Mouse (Mus musculus) CH12.LX (cell line): ENCODE results near the gene Kif22. TPM values are rescaled to one million over a fixed set of nuclear protein-coding genes. Genes with fewer than 3 reads are reported as not detected.

Experiments
- DNase-seq: peaks from one replicate; pipeline ENCODE4 v3.0.0-alpha.2; 2013; ENCODE audit errors: extremely low read depth
- H3K27ac ChIP-seq: 2 replicates; pipeline ENCODE4 v1.5.1; 2012; ENCODE audit warnings: low read depth, mild to moderate bottlenecking, control low read depth, moderate library complexity; ENCODE audit not compliant: insufficient read depth
- H3K27me3 ChIP-seq: replicated peaks from 2 replicates; pipeline ENCODE3; 2012; ENCODE audit warnings: inconsistent platforms
- H3K36me3 ChIP-seq, 2 experiments: replicated peaks in 1 of 2; 2 replicates each; pipeline versions ENCODE3 to v1.6.1; 2012; ENCODE audit warnings: inconsistent platforms in 1 of 2, low read length in 1 of 2, mild to moderate bottlenecking in 1 of 2, mixed read lengths in 1 of 2, moderate library complexity in 1 of 2; ENCODE audit not compliant: control insufficient read depth in 1 of 2, insufficient read depth in 1 of 2
- H3K4me1 ChIP-seq, 2 experiments: 2 replicates each; pipeline ENCODE4 v1.6.1; 2012; ENCODE audit warnings: inconsistent platforms in 1 of 2, moderate library complexity in 1 of 2; ENCODE audit not compliant: insufficient read depth in 2 of 2, control insufficient read depth in 1 of 2
- H3K4me2 ChIP-seq: 2 replicates; pipeline ENCODE4 v1.6.1; 2012; ENCODE audit warnings: low read depth, mild to moderate bottlenecking, control low read depth; ENCODE audit not compliant: poor library complexity, insufficient read depth, severe bottlenecking
- H3K4me3 ChIP-seq, 3 experiments: fragments of 150-350 bp in 1 of 3; sonication (generic) in 1 of 3; replicated peaks in 1 of 3; 2 replicates each; pipeline versions ENCODE3 to v1.5.1; 2011 to 2012; ENCODE audit warnings: low read depth in 2 of 3, low read length in 2 of 3, mild to moderate bottlenecking in 2 of 3, moderate library complexity in 2 of 3, control low read depth in 1 of 3, improper control_type of control experiment in 1 of 3, inconsistent platforms in 1 of 3, mixed read lengths in 1 of 3; ENCODE audit not compliant: poor library complexity in 1 of 3
- H3K79me2 ChIP-seq: replicated peaks from 2 replicates; pipeline ENCODE4 v1.6.1; 2012; ENCODE audit warnings: mild to moderate bottlenecking, moderate library complexity; ENCODE audit not compliant: control insufficient read depth, poor library complexity, insufficient read depth, severe bottlenecking; ENCODE audit errors: extremely low read depth
- H3K9ac ChIP-seq: 2 replicates; pipeline ENCODE4 v1.6.1; 2012; ENCODE audit warnings: low read depth, mild to moderate bottlenecking, control low read depth, moderate library complexity; ENCODE audit not compliant: insufficient read depth
- H3K9me3 ChIP-seq: replicated peaks from 2 replicates; pipeline ENCODE3; 2012; ENCODE audit warnings: low read length, inconsistent platforms, mixed read lengths
- BHLHE40 ChIP-seq: IDR thresholded peaks from 2 replicates; pipeline ENCODE4 v1.6.1; 2011; ENCODE audit warnings: mild to moderate bottlenecking, low read depth, low read length, improper control_type of control experiment
- CTCF ChIP-seq, 2 experiments: IDR thresholded peaks in 1 of 2; conservative IDR thresholded peaks in 1 of 2; 2 replicates each; pipeline ENCODE4 v1.5.1; 2011 to 2012; ENCODE audit warnings: low read depth in 2 of 2, low read length in 2 of 2, improper control_type of control experiment in 1 of 2, inconsistent platforms in 1 of 2, mild to moderate bottlenecking in 1 of 2, moderate library complexity in 1 of 2
- ELF1 ChIP-seq: IDR thresholded peaks from 2 replicates; pipeline ENCODE4 v1.6.1; 2014; ENCODE audit warnings: low read depth, mild to moderate bottlenecking, inconsistent platforms, low read length, improper control_type of control experiment
- GABPA ChIP-seq: IDR thresholded peaks from 2 replicates; pipeline ENCODE4 v1.6.1; 2012; ENCODE audit warnings: low read depth, low read length, improper control_type of control experiment, inconsistent platforms; ENCODE audit not compliant: insufficient replicate concordance
- HCFC1 ChIP-seq: IDR thresholded peaks from 2 replicates; pipeline ENCODE4 v1.6.1; 2012; ENCODE audit warnings: low read depth, mild to moderate bottlenecking, inconsistent platforms, low read length, improper control_type of control experiment
- JUN ChIP-seq: IDR thresholded peaks from 2 replicates; pipeline ENCODE4 v1.6.1; 2011; ENCODE audit warnings: low read depth, mild to moderate bottlenecking, low read length, improper control_type of control experiment, moderate library complexity; ENCODE audit not compliant: insufficient read depth
- JUND ChIP-seq: conservative IDR thresholded peaks from 2 replicates; pipeline ENCODE4 v1.6.1; 2011; ENCODE audit warnings: low read depth, low read length, improper control_type of control experiment
- KAT2A ChIP-seq: IDR thresholded peaks from 2 replicates; pipeline ENCODE4 v1.6.1; 2012; ENCODE audit warnings: low read length, improper control_type of control experiment, inconsistent platforms; ENCODE audit not compliant: insufficient replicate concordance
- MAZ ChIP-seq: IDR thresholded peaks from 2 replicates; pipeline ENCODE4 v1.6.1; 2012; ENCODE audit warnings: low read depth, mild to moderate bottlenecking, inconsistent platforms, low read length, improper control_type of control experiment, moderate library complexity
- MXI1 ChIP-seq: IDR thresholded peaks from 2 replicates; pipeline ENCODE4 v1.6.1; 2011; ENCODE audit warnings: mild to moderate bottlenecking, low read depth, low read length, improper control_type of control experiment
- PAX5 ChIP-seq: IDR thresholded peaks from 2 replicates; pipeline ENCODE4 v1.6.1; 2012; ENCODE audit warnings: low read length, inconsistent platforms, mixed read lengths
- RAD21 ChIP-seq: IDR thresholded peaks from 2 replicates; pipeline ENCODE4 v1.6.1; 2011; ENCODE audit warnings: low read depth, mild to moderate bottlenecking, low read length, improper control_type of control experiment, moderate library complexity
- SIN3A ChIP-seq: IDR thresholded peaks from 2 replicates; pipeline ENCODE4 v1.6.1; 2012; ENCODE audit warnings: low read length, improper control_type of control experiment, inconsistent platforms
- TCF12 ChIP-seq: IDR thresholded peaks from 2 replicates; pipeline ENCODE4 v1.6.1; 2014; ENCODE audit warnings: low read depth, mild to moderate bottlenecking, inconsistent platforms, low read length, improper control_type of control experiment
- ZKSCAN1 ChIP-seq: IDR thresholded peaks from 2 replicates; pipeline ENCODE4 v1.6.1; 2012; ENCODE audit warnings: low read depth, inconsistent platforms, low read length, improper control_type of control experiment, borderline replicate concordance
- dilution Hi-C: fragments of 300-500 bp; cut with MboI; formaldehyde crosslinking; loops from 2 replicates; pipeline ENCODE4 v1.14.3; 2020; ENCODE audit warnings: low sequenced_read_pairs; ENCODE audit not compliant: extremely low pct_unique_long_range_greater_than_20kb, extremely low pct_ligation_motif_present
- in situ Hi-C: fragments of 300-500 bp; cut with MboI; formaldehyde crosslinking; loops from 3 replicates; pipeline ENCODE4 v1.14.3; 2019; ENCODE audit warnings: low sequenced_read_pairs, low pct_ligation_motif_present, low pct_unique_long_range_greater_than_20kb, mixed read lengths
- polyA plus RNA-seq: library from polyadenylated mRNA; unstranded; fragments of >175 nt; gene quantifications from 2 replicates; pipeline ENCODE4 v1.2.1, GENCODE M21; 2012; ENCODE audit warnings: low read depth; ENCODE audit not compliant: insufficient read length
- total RNA-seq, 2 experiments: library from RNA; depleted of rRNA; stranded (reverse); fragments of 300-350 nt in 1 of 2; fragments of >200 nt in 1 of 2; gene quantifications; 2 replicates each; pipeline ENCODE4 v1.2.3; 2012 to 2014

The Kif22 gene
- total and polyA plus RNA-seq, 3 experiments = 54.2 to 86.2 (median 58.1) TPM

GRCm38 (mm10) chr7:127082995-127083394 lies 40.7 kb upstream of the Kif22 start:
- in situ Hi-C loops = no loop called here
- no peak for DNase-seq
- no peak overlapping the region for H3K27ac ChIP-seq

GRCm38 (mm10) chr7:127082271-127082670 lies 40.0 kb upstream of the Kif22 start:
- no peaks in the 10 kb centered on the region for H3K9me3 ChIP-seq
- no peak overlapping the region for H3K27ac ChIP-seq
- dilution Hi-C loops = no loop called here
- peaks cover 0 to 7% of the 10 kb centered on the region in 2 experiments for H3K36me3 ChIP-seq
- no peak for DNase-seq
- in situ Hi-C loops = no loop called here
- TF ChIP-seq RAD21 (no peak), CTCF (conservative IDR thresholded peaks at IDR 0.05 in 1 of 2, IDR thresholded peaks at IDR 0.05 in 1 of 2; ENCODE audit: low read depth in 2 of 2, low read length in 2 of 2) (no peak), MAZ (no peak), SIN3A (no peak), KAT2A (no peak), MXI1 (no peak), BHLHE40 (no peak), GABPA (no peak), TCF12 (no peak), PAX5 (no peak), HCFC1 (no peak), ZKSCAN1 (no peak), ELF1 (no peak), JUND (no peak)
- no peaks in the 10 kb centered on the region for H3K27me3 ChIP-seq
- H3K79me2 ChIP-seq = no peaks in the 10 kb centered on the region
- no peak overlapping the region for H3K4me2 ChIP-seq
- H3K9ac ChIP-seq = no peak overlapping the region
- no peak overlapping the region for H3K4me3 ChIP-seq
- peaks cover 14 to 48% of the 10 kb centered on the region in 2 experiments for H3K4me1 ChIP-seq

More at GRCm38 (mm10) chr7:127082995-127083394, 40.7 kb upstream of the Kif22 start:
- H3K9ac ChIP-seq = no peak overlapping the region
- H3K4me1 ChIP-seq = peaks cover 14 to 41% of the 10 kb centered on the region in 2 experiments
- H3K79me2 ChIP-seq = no peaks in the 10 kb centered on the region
- TF ChIP-seq JUN = no peak
- no peak for TF ChIP-seq CTCF (conservative IDR thresholded peaks at IDR 0.05 in 1 of 2, IDR thresholded peaks at IDR 0.05 in 1 of 2; ENCODE audit: low read depth in 2 of 2, low read length in 2 of 2)
- TF ChIP-seq JUND = no peak
- dilution Hi-C loops = no loop called here
- no peaks in the 10 kb centered on the region for H3K27me3 ChIP-seq
- H3K4me2 ChIP-seq = no peak overlapping the region
- H3K36me3 ChIP-seq = peaks cover 0 to 6% of the 10 kb centered on the region in 2 experiments
- no peaks in the 10 kb centered on the region for H3K9me3 ChIP-seq
- H3K4me3 ChIP-seq = no peak overlapping the region
